Mouse (Mus musculus) forebrain, embryonic 14.5 days (tissue): ENCODE measurements around the gene Fat2. TPM values are rescaled to one million over a fixed set of nuclear protein-coding genes. Genes with fewer than 3 reads are reported as not detected.

ENCODE experiments used
- ATAC-seq: fragments of 200-750 bp; cut with Nextera tagmentation; 2 replicates; pipeline ENCODE4 v1.8.0; 2017; ENCODE audit warnings: mild to moderate bottlenecking, moderate library complexity
- DNase-seq: peaks from one replicate; pipeline ENCODE4 v3.0.0-alpha.2; 2015; ENCODE audit warnings: low spot score
- H3K27ac ChIP-seq: fragments of 300-500 bp; sonication (generic); 2 replicates; pipeline ENCODE4 v1.5.1; 2014; ENCODE audit warnings: low read depth, mild to moderate bottlenecking, control low read depth, low read length, moderate library complexity
- H3K27me3 ChIP-seq: fragments of 300-500 bp; sonication (generic); replicated peaks from 2 replicates; pipeline ENCODE4 v1.6.1; 2014; ENCODE audit warnings: low read length, control low read depth, mixed read lengths; ENCODE audit not compliant: control insufficient read depth, insufficient read depth
- H3K36me3 ChIP-seq: fragments of 300-500 bp; sonication (generic); 2 replicates; pipeline ENCODE4 v1.6.1; 2014; ENCODE audit warnings: low read length, control low read depth; ENCODE audit not compliant: control insufficient read depth, insufficient read depth
- H3K4me1 ChIP-seq: fragments of 300-500 bp; sonication (generic); 2 replicates; pipeline ENCODE4 v1.6.1; 2014; ENCODE audit warnings: antibody characterized with exemption, low read length, control low read depth; ENCODE audit not compliant: control insufficient read depth, insufficient read depth
- H3K4me2 ChIP-seq: fragments of 300-500 bp; sonication (generic); 2 replicates; pipeline ENCODE4 v1.6.1; 2014; ENCODE audit warnings: mild to moderate bottlenecking, control low read depth, low read length
- H3K4me3 ChIP-seq: fragments of 300-500 bp; sonication (generic); 2 replicates; pipeline ENCODE4 v1.5.1; 2014; ENCODE audit warnings: low read depth, low read length, control low read depth
- H3K9ac ChIP-seq: fragments of 300-500 bp; sonication (generic); 2 replicates; pipeline ENCODE4 v1.6.1; 2014; ENCODE audit warnings: mild to moderate bottlenecking, low read length, control low read depth, moderate library complexity
- H3K9me3 ChIP-seq: fragments of 300-500 bp; sonication (generic); replicated peaks from 2 replicates; pipeline ENCODE4 v1.6.1; 2016; ENCODE audit warnings: low read length, control low read depth, mixed read lengths; ENCODE audit not compliant: control insufficient read depth
- WGBS: fragments of 180-500 bp; shearing (Covaris S2); extraction: QIAGEN DNeasy Blood & Tissue Kit; methylation state at CpG from one replicate; pipeline ENCODE4 v1.1.7; 2014; 5-methylcytosine and 5-hydroxymethylcytosine counted together
- polyA plus RNA-seq: library from polyadenylated mRNA; unstranded; fragments of >200 nt; fragmentation: Nextera tagmentation; extraction: Ambion mirVana; gene quantifications from 2 replicates; pipeline ENCODE4 v1.2.1, GENCODE M21; 2014

Fat2 gene
- polyA plus RNA-seq, 1 experiment from 2014 or later: 0.03 TPM

DNA sequence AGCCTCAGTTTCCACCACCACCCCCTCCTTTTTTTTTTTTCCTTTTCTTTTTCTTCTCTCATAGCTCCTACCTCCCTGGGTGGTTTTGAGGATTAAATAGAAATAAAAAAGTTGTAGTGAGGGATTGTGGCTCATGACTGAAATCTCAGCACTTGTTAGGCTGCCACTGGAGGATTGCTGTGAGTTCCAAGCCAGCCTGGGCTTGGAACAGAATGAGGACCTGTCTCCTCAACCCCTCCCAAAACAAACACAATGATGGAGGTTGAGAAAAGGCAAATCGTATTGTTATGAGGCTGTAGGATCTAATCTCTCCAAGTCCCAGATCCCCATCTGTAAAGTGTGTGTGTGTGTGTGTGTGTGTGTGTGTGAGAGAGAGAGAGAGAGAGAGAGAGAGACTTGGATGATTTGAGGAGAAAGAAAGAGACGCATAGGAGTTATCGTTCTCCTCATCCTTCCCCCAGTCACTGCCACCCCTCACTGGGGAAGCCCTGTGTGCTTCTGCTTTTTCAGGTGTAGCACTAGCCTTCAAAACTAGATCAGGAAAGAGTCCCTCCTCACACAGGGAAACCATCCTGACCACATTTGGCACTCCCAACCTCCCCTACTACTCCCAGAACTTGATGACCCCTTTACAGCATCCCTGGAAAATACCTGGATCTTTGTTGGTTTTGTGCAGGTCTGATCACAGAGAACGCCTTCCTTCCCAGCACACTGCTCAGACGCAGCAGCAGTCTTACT is 837 bp upstream of the Fat2 start:
- Histone ChIP-seq H3K4me3 (no peak overlapping the region), H3K4me2 (no peak overlapping the region), H3K9me3 (no peaks in the 10 kb centered on the region), H3K27ac (no peak overlapping the region), H3K9ac (no peak overlapping the region), H3K36me3 (no peaks in the 10 kb centered on the region), H3K27me3 (no peaks in the 10 kb centered on the region), H3K4me1 (no peaks in the 10 kb centered on the region)
- no peak for DNase-seq
- 77% methylated on average over 5 of the region's 5 CpGs for WGBS
- no peak for ATAC-seq

DNA sequence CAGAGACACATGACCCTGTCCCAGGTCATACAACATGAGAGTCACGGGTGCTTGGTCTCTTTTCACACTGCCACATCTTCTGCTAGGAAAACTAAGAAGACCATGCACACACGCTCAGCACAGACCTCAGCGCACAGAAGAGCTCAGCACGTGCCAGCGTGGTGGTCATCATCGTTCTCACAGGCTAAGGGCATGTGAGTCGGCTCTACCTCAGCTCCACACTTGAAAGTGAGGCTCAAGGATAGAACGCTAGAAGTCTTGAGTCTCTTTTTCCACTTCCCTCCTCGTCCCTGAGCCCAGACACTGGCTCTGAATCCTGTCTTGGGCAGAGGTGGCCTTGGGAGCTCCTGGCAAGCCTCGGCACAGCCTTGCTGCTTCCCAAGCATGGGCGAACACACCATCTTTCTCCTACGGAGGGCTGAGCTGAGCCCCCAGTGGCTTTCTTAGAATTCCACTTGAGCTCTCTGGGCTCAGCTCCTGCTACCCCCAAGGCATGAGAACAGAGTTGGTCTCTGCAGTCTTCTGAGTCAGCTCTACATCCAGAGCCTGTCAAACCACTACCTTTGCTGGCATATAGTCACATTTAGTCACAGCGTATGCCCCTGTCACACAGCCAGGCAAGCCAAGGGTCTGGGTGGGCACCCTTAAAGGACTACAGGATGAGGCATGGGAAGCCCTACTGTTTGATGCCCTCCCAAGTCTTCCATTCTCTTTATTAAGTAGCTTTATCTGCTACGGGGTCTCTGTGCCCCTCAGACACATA is 869 bp downstream of the Fat2 start:
- no peaks in the 10 kb centered on the region for H3K27me3 ChIP-seq
- no peaks in the 10 kb centered on the region for H3K9me3 ChIP-seq
- no peak overlapping the region for H3K4me3 ChIP-seq
- no peak overlapping the region for H3K27ac ChIP-seq
- H3K4me1 ChIP-seq: no peaks in the 10 kb centered on the region
- ATAC-seq (no peak), DNase-seq (no peak)
- no peaks in the 10 kb centered on the region for H3K36me3 ChIP-seq
- no peak overlapping the region for H3K4me2 ChIP-seq
- H3K9ac ChIP-seq: no peak overlapping the region
- 91% methylated on average over 14 of the region's 14 CpGs for WGBS

DNA sequence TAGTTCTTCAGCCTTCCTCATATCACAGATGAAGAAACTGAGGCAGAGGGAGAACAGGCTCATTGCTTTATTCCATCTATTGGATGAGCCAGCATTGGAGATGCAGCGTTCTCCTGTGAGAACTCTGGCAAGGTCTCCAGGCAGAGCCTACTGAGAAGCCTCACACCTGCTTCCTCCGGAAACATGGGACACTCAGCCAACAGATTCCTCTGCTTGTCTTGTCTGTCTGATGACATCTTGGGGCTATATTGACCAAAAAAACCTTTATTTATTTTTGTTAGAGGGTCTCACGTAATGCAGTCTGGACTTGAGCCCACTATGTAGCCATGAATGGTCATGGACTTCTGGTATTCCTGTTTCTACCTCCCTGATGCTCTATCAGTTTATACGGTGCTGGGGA is 1.8 kb downstream of the Fat2 start:
- Histone ChIP-seq H3K4me2 (no peak overlapping the region), H3K4me1 (no peaks in the 10 kb centered on the region), H3K9ac (no peak overlapping the region), H3K27me3 (no peaks in the 10 kb centered on the region), H3K36me3 (no peaks in the 10 kb centered on the region), H3K4me3 (no peak overlapping the region), H3K27ac (no peak overlapping the region), H3K9me3 (no peaks in the 10 kb centered on the region)
- WGBS: 90% methylated on average over 4 of the region's 4 CpGs
- no peak for DNase-seq
- ATAC-seq: no peak

DNA sequence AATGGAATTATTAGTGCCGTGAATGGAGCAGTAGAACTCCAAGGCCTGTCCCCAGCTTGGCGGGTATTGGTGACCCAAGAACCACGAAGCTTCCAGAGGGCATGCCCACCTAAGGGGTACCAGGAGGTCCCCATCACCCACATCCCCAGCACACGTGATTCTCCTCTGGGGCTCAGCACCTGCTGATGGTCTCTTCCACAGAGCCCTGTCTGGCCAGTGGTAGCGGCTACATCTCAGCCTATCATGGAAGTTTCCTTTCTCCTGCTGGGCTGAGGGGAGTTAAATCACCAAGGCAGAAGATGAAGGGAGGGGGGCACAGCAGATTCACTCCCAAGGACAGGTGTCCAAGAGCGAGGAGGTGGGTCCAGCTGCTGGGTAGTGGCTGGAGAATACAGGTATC is 2.3 kb downstream of the Fat2 start:
- H3K9ac ChIP-seq: no peak overlapping the region
- H3K4me3 ChIP-seq: no peak overlapping the region
- no peaks in the 10 kb centered on the region for H3K36me3 ChIP-seq
- no peaks in the 10 kb centered on the region for H3K27me3 ChIP-seq
- no peak overlapping the region for H3K27ac ChIP-seq
- no peak overlapping the region for H3K4me2 ChIP-seq
- ATAC-seq: no peak
- WGBS: 86% methylated on average over 6 of the region's 6 CpGs
- H3K9me3 ChIP-seq: no peaks in the 10 kb centered on the region
- no peaks in the 10 kb centered on the region for H3K4me1 ChIP-seq
- DNase-seq: no peak

DNA sequence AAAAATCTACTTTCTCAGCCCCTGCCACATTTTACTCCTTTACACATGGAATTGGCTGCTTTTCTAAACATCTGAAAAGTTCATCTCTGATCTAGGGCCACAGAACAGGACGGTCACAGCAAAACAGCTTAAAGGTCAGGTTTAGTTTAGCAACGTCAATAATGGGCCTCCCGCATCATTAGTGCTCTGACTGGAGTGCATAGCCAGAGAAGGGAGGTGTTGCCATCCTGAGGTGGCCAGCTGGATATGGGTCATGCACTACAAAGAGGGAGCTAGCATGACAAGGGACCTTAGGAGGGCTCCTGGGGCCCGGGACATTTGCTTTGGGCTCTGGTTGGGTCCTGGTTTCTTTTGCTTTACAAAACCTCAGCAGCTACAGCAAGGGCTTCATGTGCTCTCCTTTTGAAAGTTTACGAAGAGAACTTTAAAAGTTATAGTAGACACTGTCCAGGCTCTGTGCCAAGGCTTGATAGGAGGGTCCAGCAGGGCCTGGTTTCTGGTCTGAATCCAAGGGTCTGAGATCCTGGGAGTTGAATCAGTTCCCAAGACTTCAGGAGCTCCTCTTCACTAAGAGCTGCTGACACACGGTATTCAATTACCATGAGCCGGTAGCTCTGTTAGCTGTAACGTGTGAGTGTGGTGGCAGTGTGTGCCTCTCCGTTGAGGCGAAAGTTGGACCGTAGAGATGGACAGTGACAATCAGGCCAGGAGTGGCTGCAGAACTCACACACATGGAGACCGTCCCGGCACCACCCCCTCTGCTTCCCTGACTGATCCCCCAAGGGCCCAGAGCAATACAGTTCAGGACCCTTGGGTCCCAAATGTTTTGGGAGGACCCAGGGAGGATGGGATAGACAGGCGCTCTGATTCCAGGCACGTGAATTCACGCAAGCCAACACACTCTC is 6.2 kb downstream of the Fat2 start:
- H3K9ac ChIP-seq: no peak overlapping the region
- H3K9me3 ChIP-seq: no peaks in the 10 kb centered on the region
- H3K4me2 ChIP-seq: no peak overlapping the region
- H3K4me1 ChIP-seq: no peaks in the 10 kb centered on the region
- H3K27me3 ChIP-seq: no peaks in the 10 kb centered on the region
- H3K36me3 ChIP-seq: no peaks in the 10 kb centered on the region
- DNase-seq: no peak
- no peak overlapping the region for H3K4me3 ChIP-seq
- ATAC-seq: no peak
- no peak overlapping the region for H3K27ac ChIP-seq
- 84% methylated on average over 16 of the region's 16 CpGs for WGBS

DNA sequence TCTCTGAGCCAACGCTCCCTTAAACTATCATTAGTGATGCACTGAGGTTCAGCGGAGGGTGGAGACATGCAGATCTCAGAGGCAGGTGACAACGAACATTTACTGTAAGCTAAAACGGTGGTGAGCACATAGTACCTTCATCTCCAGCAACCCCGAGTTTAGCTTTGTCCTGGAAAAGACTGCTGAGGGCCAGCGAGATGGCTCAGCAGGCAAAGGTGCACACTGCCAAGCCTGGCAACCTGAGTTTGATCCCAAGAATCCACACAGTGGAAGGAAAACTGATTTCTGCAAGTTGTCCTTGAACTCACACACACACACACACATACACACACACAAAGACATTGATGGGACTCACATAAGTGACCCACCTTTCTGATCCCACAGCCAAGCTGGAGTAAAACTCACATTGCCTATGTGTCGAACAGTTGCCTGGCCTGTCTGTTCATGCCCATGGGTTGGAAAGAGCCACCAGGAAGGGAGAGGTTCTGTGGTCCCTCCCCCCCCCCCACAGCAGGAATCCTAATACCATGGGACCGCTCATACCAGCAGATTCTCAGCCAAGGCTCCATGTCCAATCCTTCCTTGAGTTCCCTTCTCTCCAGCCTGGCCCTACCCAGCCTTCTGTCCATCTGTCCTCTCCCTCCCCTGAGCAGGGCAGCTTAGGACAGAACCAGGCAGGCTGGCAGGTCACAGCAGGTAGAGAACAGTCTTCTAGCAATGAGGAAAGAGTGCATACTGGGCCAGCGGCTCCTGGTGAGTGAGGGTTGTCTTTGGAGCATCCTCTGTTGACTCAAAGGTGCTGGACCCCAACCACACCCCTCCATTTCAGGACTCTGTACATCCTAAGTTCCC is 8.6 kb downstream of the Fat2 start:
- Histone ChIP-seq H3K9ac (no peak overlapping the region), H3K27ac (no peak overlapping the region), H3K27me3 (no peaks in the 10 kb centered on the region), H3K9me3 (no peaks in the 10 kb centered on the region), H3K4me3 (no peak overlapping the region), H3K4me2 (no peak overlapping the region), H3K36me3 (no peaks in the 10 kb centered on the region), H3K4me1 (no peaks in the 10 kb centered on the region)
- WGBS: 93% methylated on average over 9 of the region's 9 CpGs
- ATAC-seq (no peak), DNase-seq (no peak)

DNA sequence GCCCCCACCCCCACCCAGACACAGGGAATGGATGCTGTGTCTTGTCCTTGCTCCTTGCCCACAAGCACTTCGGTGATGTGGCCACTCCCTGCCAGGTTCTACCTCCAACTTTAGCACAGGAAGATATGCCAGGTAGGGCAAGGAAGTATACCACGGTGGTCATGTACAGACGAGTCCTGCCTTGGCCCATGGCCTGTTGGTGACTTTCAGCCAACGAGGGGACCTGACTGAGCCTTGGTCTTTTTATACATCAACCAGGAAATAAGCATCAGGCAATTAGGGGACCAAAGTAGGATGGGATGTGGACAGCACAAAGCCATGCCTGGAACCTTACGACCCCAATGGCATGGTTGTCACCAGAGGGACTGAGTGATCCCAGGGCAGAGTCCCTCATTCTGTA is 9.3 kb downstream of the Fat2 start:
- Histone ChIP-seq H3K4me3 (no peak overlapping the region), H3K9ac (no peak overlapping the region), H3K36me3 (no peaks in the 10 kb centered on the region), H3K4me2 (no peak overlapping the region), H3K27ac (no peak overlapping the region), H3K9me3 (no peaks in the 10 kb centered on the region), H3K4me1 (no peaks in the 10 kb centered on the region), H3K27me3 (no peaks in the 10 kb centered on the region)
- ATAC-seq: no peak
- DNase-seq: no peak
- WGBS: 81% methylated on average over 5 of the region's 5 CpGs

DNA sequence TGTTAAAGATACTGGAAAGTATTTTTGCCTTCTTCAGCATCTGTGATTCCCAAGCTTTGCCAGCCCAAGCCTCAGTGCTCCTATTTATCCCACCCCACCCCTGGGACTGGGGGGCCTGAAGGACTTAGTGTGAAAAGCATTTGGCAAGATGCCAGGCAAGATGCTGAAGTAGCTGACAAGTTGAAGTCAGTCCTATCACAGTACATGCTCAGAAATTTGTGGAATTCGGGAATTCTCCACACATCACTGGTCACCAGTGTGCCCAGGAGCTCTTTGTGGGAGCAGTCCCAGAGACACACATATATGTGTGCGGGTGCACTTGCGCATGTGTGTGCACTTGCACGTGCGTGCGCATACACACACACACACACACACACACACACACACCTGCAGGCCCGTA is 10.2 kb downstream of the Fat2 start:
- ATAC-seq: peak; percentile 32; the same call in 1 of the 2 replicates
- Histone ChIP-seq H3K4me1 (no peaks in the 10 kb centered on the region), H3K4me2 (no peak overlapping the region), H3K27me3 (no peaks in the 10 kb centered on the region), H3K4me3 (no peak overlapping the region), H3K9ac (no peak overlapping the region), H3K9me3 (no peaks in the 10 kb centered on the region), H3K36me3 (no peaks in the 10 kb centered on the region), H3K27ac (no peak overlapping the region)
- 83% methylated on average over 7 of the region's 7 CpGs for WGBS
- DNase-seq: peak; percentile 63
